Mouse (Mus musculus) limb, embryonic 14.5 days (tissue): ENCODE data around the gene Srgap1. TPM values are rescaled to one million over a fixed set of nuclear protein-coding genes. Genes with fewer than 3 reads are reported as not detected.

Experiments
- ATAC-seq: fragments of 200-750 bp; cut with Nextera tagmentation; 2 replicates; pipeline ENCODE4 v1.8.0; 2017; ENCODE audit warnings: low read depth, moderate number of reproducible peaks, moderate TSS enrichment; ENCODE audit not compliant: low FRiP score
- DNase-seq: peaks from one replicate; pipeline ENCODE4 v3.0.0-alpha.2; 2015; ENCODE audit warnings: low spot score
- H3K27ac ChIP-seq: fragments of 300-500 bp; sonication (generic); replicated peaks from 2 replicates; pipeline ENCODE4 v1.5.1; 2014; ENCODE audit warnings: low read depth, mild to moderate bottlenecking, low read length, moderate library complexity, mixed read lengths
- H3K27me3 ChIP-seq: fragments of 300-500 bp; sonication (generic); 2 replicates; pipeline ENCODE4 v1.6.1; 2014; ENCODE audit warnings: low read length, mixed read lengths; ENCODE audit not compliant: control insufficient read depth, insufficient read depth
- H3K36me3 ChIP-seq: fragments of 300-500 bp; sonication (generic); 2 replicates; pipeline ENCODE4 v1.6.1; 2014; ENCODE audit warnings: mild to moderate bottlenecking, low read length, moderate library complexity, mixed read lengths; ENCODE audit not compliant: control insufficient read depth, insufficient read depth
- H3K4me1 ChIP-seq: fragments of 300-500 bp; sonication (generic); 2 replicates; pipeline ENCODE4 v1.6.1; 2014; ENCODE audit warnings: antibody characterized with exemption, low read length, mixed read lengths; ENCODE audit not compliant: control insufficient read depth, insufficient read depth
- H3K4me2 ChIP-seq: fragments of 300-500 bp; sonication (generic); replicated peaks from 2 replicates; pipeline ENCODE4 v1.6.1; 2014; ENCODE audit warnings: low read depth, mild to moderate bottlenecking, low read length, moderate library complexity; ENCODE audit not compliant: severe bottlenecking
- H3K4me3 ChIP-seq: fragments of 300-500 bp; sonication (generic); replicated peaks from 2 replicates; pipeline ENCODE4 v1.5.1; 2014; ENCODE audit warnings: low read length
- H3K9ac ChIP-seq: fragments of 300-500 bp; sonication (generic); 2 replicates; pipeline ENCODE4 v1.6.1; 2014; ENCODE audit warnings: mild to moderate bottlenecking, low read depth, low read length, moderate library complexity; ENCODE audit not compliant: severe bottlenecking
- H3K9me3 ChIP-seq: fragments of 300-500 bp; sonication (generic); 2 replicates; pipeline ENCODE4 v1.6.1; 2016; ENCODE audit warnings: low read length; ENCODE audit not compliant: control insufficient read depth
- POLR2A ChIP-seq: fragments of 200-500 bp; IDR thresholded peaks from 2 replicates; pipeline ENCODE4 v1.8.0; 2012; ENCODE audit warnings: inconsistent platforms, mild to moderate bottlenecking, moderate library complexity, borderline replicate concordance; ENCODE audit not compliant: insufficient read depth, insufficient read length; ENCODE audit errors: extremely low read depth
- WGBS: fragments of 180-500 bp; shearing (Covaris S2); extraction: QIAGEN DNeasy Blood & Tissue Kit; methylation state at CpG from one replicate; pipeline ENCODE4 v1.1.7; 2014; 5-methylcytosine and 5-hydroxymethylcytosine counted together
- polyA plus RNA-seq, 2 experiments: library from polyadenylated mRNA; depleted of rRNA in 1 of 2; stranded (reverse) in 1 of 2; unstranded in 1 of 2; fragments of >200 nt; fragmentation: Nextera tagmentation in 1 of 2; extraction: Ambion mirVana in 1 of 2; gene quantifications; 2 replicates each; pipeline versions ENCODE4 v1.2.1 to v1.2.3; 2012 to 2014

Srgap1 gene
- polyA plus RNA-seq, 2 experiments, result 9.6 to 18.2 TPM

GRCm38 (mm10) chr10:121953041-121953440, 94.1 kb downstream of the Srgap1 start:
- Histone ChIP-seq H3K9ac (no peak overlapping the region), H3K4me2 (no peak overlapping the region), H3K27ac (no peak overlapping the region), H3K36me3 (no peaks in the 10 kb centered on the region), H3K9me3 (no peaks in the 10 kb centered on the region), H3K4me1 (peaks cover 5% of the 10 kb centered on the region; the same call in 1 of the 2 replicates), H3K4me3 (no peak overlapping the region), H3K27me3 (no peaks in the 10 kb centered on the region)
- DNase-seq (no peak), ATAC-seq (no peak)
- TF ChIP-seq POLR2A, result no peak
- WGBS, result 89% methylated on average over 5 of the region's 5 CpGs

GRCm38 (mm10) chr10:121946173-121946572, 100.9 kb downstream of the Srgap1 start:
- H3K36me3 ChIP-seq, result no peaks in the 10 kb centered on the region
- no peak overlapping the region for H3K27ac ChIP-seq
- WGBS, result 85% methylated on average over 8 of the region's 8 CpGs
- H3K4me2 ChIP-seq, result no peak overlapping the region
- ATAC-seq, result no peak
- H3K4me3 ChIP-seq, result no peak overlapping the region
- no peak overlapping the region for H3K9ac ChIP-seq
- no peak for TF ChIP-seq POLR2A
- no peak for DNase-seq
- H3K4me1 ChIP-seq, result no peaks in the 10 kb centered on the region
- no peaks in the 10 kb centered on the region for H3K27me3 ChIP-seq
- H3K9me3 ChIP-seq, result 0 out of 2 replicates have a peak, but pooled peaks cover 6% of the 10 kb centered on the region

GRCm38 (mm10) chr10:121931909-121932308, 115.2 kb downstream of the Srgap1 start:
- Histone ChIP-seq H3K4me3 (no peak overlapping the region), H3K4me2 (no peak overlapping the region), H3K27ac (no peak overlapping the region), H3K36me3 (no peaks in the 10 kb centered on the region), H3K27me3 (no peaks in the 10 kb centered on the region), H3K9me3 (no peaks in the 10 kb centered on the region), H3K9ac (no peak overlapping the region), H3K4me1 (peaks cover 26% of the 10 kb centered on the region)
- ATAC-seq (no peak), DNase-seq (no peak)
- 56% methylated on average over 14 of the region's 14 CpGs for WGBS
- no peak for TF ChIP-seq POLR2A

- DNase-seq (peak; percentile 11), ATAC-seq (peak; percentile 79)
- 67% methylated on average over 3 of the region's 3 CpGs for WGBS
- no peaks in the 10 kb centered on the region for H3K36me3 ChIP-seq
- H3K4me2 ChIP-seq, result no peak overlapping the region
- H3K4me1 ChIP-seq, result peaks cover 10% of the 10 kb centered on the region
- no peak for TF ChIP-seq POLR2A
- H3K4me3 ChIP-seq, result no peak overlapping the region
- H3K9me3 ChIP-seq, result no peaks in the 10 kb centered on the region
- H3K27me3 ChIP-seq, result no peaks in the 10 kb centered on the region
- H3K27ac ChIP-seq, result no peak overlapping the region; the same call in 1 of the 2 replicates
- H3K9ac ChIP-seq, result no peak overlapping the region
These were observed 121.0 kb downstream of the Srgap1 start for GRCm38 (mm10) chr10:121926094-121926493.

GRCm38 (mm10) chr10:121919016-121919415, 128.1 kb downstream of the Srgap1 start:
- H3K4me2 ChIP-seq, result no peak overlapping the region
- H3K4me3 ChIP-seq, result no peak overlapping the region
- whole genome bisulfite sequencing, result 55% methylated on average over 8 of the region's 8 CpGs
- DNase-seq (no peak), ATAC-seq (no peak)
- H3K27ac ChIP-seq, result no peak overlapping the region
- H3K36me3 ChIP-seq, result no peaks in the 10 kb centered on the region
- no peaks in the 10 kb centered on the region for H3K9me3 ChIP-seq
- H3K4me1 ChIP-seq, result peaks cover 11% of the 10 kb centered on the region
- TF ChIP-seq POLR2A, result no peak
- no peak overlapping the region for H3K9ac ChIP-seq
- no peaks in the 10 kb centered on the region for H3K27me3 ChIP-seq

- H3K36me3 ChIP-seq, result no peaks in the 10 kb centered on the region
- peaks cover 11% of the 10 kb centered on the region for H3K4me1 ChIP-seq
- H3K4me2 ChIP-seq, result no peak overlapping the region
- DNase-seq (no peak), ATAC-seq (peak; percentile 37; the same call in 1 of the 2 replicates)
- TF ChIP-seq POLR2A, result no peak
- H3K4me3 ChIP-seq, result no peak overlapping the region
- no peaks in the 10 kb centered on the region for H3K27me3 ChIP-seq
- no peaks in the 10 kb centered on the region for H3K9me3 ChIP-seq
- WGBS, result 59% methylated on average over 3 of the region's 3 CpGs
- no peak overlapping the region for H3K9ac ChIP-seq
- no peak overlapping the region for H3K27ac ChIP-seq
These were observed 128.5 kb downstream of the Srgap1 start for GRCm38 (mm10) chr10:121918579-121918978.
